Mouse (Mus musculus): ENCODE measurements around the gene Ptprm. TPM values are rescaled to one million over a fixed set of nuclear protein-coding genes. Genes with fewer than 3 reads are reported as not detected.

The Ptprm gene
- polyA plus RNA-seq, 1 experiment from 2014 or later: 1.4 TPM

- DNase-seq: no peak
- Histone ChIP-seq H3K9me3 (ENCODE audit: low read length) (no peaks in the 10 kb centered on the region), H3K27ac (ENCODE audit: low read depth) (no peak overlapping the region), H3K4me1 (ENCODE audit: insufficient read depth) (no peaks in the 10 kb centered on the region), H3K4me2 (ENCODE audit: low read depth, low read length) (no peak overlapping the region), H3K27me3 (ENCODE audit: insufficient read depth, low read length) (no peaks in the 10 kb centered on the region), H3K36me3 (replicated peaks; ENCODE audit: insufficient read depth, low read length) (no peaks in the 10 kb centered on the region), H3K4me3 (ENCODE audit: low read depth, low read length) (no peak overlapping the region), H3K9ac (replicated peaks) (no peak overlapping the region)
- TF ChIP-seq EP300 (IDR thresholded peaks at IDR 0.05; ENCODE audit: low read depth): no peak
- no peak for TF ChIP-seq CTCF (IDR thresholded peaks at IDR 0.05; ENCODE audit: low read depth)
- no peak for ATAC-seq
- WGBS (ENCODE audit: insufficient replicate concordance): 68% methylated on average over 5 of the region's 5 CpGs
Observed at GRCm38 (mm10) chr17:67063611-67064010, 290.6 kb downstream of the Ptprm start.

GRCm38 (mm10) chr17:67055681-67056080 lies 298.6 kb downstream of the Ptprm start:
- Histone ChIP-seq H3K4me3 (ENCODE audit: low read depth, low read length) (no peak overlapping the region), H3K27ac (ENCODE audit: low read depth) (no peak overlapping the region), H3K9me3 (ENCODE audit: low read length) (no peaks in the 10 kb centered on the region), H3K4me2 (ENCODE audit: low read depth, low read length) (no peak overlapping the region), H3K36me3 (replicated peaks; ENCODE audit: insufficient read depth, low read length) (no peaks in the 10 kb centered on the region), H3K4me1 (ENCODE audit: insufficient read depth) (no peaks in the 10 kb centered on the region), H3K9ac (replicated peaks) (no peak overlapping the region), H3K27me3 (ENCODE audit: insufficient read depth, low read length) (no peaks in the 10 kb centered on the region)
- ATAC-seq: no peak
- no peak for DNase-seq
- WGBS (ENCODE audit: insufficient replicate concordance): 76% methylated on average over 6 of the region's 6 CpGs
- no peak for TF ChIP-seq EP300 (IDR thresholded peaks at IDR 0.05; ENCODE audit: low read depth)
- no peak for TF ChIP-seq CTCF (IDR thresholded peaks at IDR 0.05; ENCODE audit: low read depth)

- H3K4me2 ChIP-seq (ENCODE audit: low read depth, low read length): no peak overlapping the region
- H3K9ac ChIP-seq (replicated peaks): no peak overlapping the region
- H3K9me3 ChIP-seq (ENCODE audit: low read length): no peaks in the 10 kb centered on the region
- 92% methylated on average over 10 of the region's 10 CpGs for WGBS (ENCODE audit: insufficient replicate concordance)
- H3K27me3 ChIP-seq (ENCODE audit: insufficient read depth, low read length): no peaks in the 10 kb centered on the region
- ATAC-seq (no peak), DNase-seq (no peak)
- H3K4me1 ChIP-seq (ENCODE audit: insufficient read depth): no peaks in the 10 kb centered on the region
- H3K4me3 ChIP-seq (ENCODE audit: low read depth, low read length): no peak overlapping the region
- no peaks in the 10 kb centered on the region for H3K36me3 ChIP-seq (replicated peaks; ENCODE audit: insufficient read depth, low read length)
- TF ChIP-seq EP300 (IDR thresholded peaks at IDR 0.05; ENCODE audit: low read depth): no peak
- TF ChIP-seq CTCF (IDR thresholded peaks at IDR 0.05; ENCODE audit: low read depth): no peak
- no peak overlapping the region for H3K27ac ChIP-seq (ENCODE audit: low read depth)
Observed at GRCm38 (mm10) chr17:67054202-67054601, 300.1 kb downstream of the Ptprm start.

GRCm38 (mm10) chr17:67052624-67053314 lies 301.5 kb downstream of the Ptprm start:
- no peaks in the 10 kb centered on the region for H3K27me3 ChIP-seq (ENCODE audit: insufficient read depth, low read length)
- H3K27ac ChIP-seq (ENCODE audit: low read depth): no peak overlapping the region
- H3K36me3 ChIP-seq (replicated peaks; ENCODE audit: insufficient read depth, low read length): no peaks in the 10 kb centered on the region
- 74% methylated on average over 11 of the region's 11 CpGs for WGBS (ENCODE audit: insufficient replicate concordance)
- no peak for DNase-seq
- TF ChIP-seq CTCF (IDR thresholded peaks at IDR 0.05; ENCODE audit: low read depth): no peak
- TF ChIP-seq EP300 (IDR thresholded peaks at IDR 0.05; ENCODE audit: low read depth): no peak
- no peak overlapping the region for H3K4me3 ChIP-seq (ENCODE audit: low read depth, low read length)
- no peaks in the 10 kb centered on the region for H3K9me3 ChIP-seq (ENCODE audit: low read length)
- no peak overlapping the region for H3K4me2 ChIP-seq (ENCODE audit: low read depth, low read length)
- no peak overlapping the region for H3K9ac ChIP-seq (replicated peaks)
- H3K4me1 ChIP-seq (ENCODE audit: insufficient read depth): no peaks in the 10 kb centered on the region
- ATAC-seq: no peak

- Histone ChIP-seq H3K27ac (ENCODE audit: low read depth) (no peak overlapping the region), H3K27me3 (ENCODE audit: insufficient read depth, low read length) (no peaks in the 10 kb centered on the region), H3K9ac (replicated peaks) (no peak overlapping the region), H3K4me2 (ENCODE audit: low read depth, low read length) (no peak overlapping the region), H3K9me3 (ENCODE audit: low read length) (no peaks in the 10 kb centered on the region), H3K4me1 (ENCODE audit: insufficient read depth) (no peaks in the 10 kb centered on the region), H3K36me3 (replicated peaks; ENCODE audit: insufficient read depth, low read length) (no peaks in the 10 kb centered on the region), H3K4me3 (ENCODE audit: low read depth, low read length) (no peak overlapping the region)
- no peak for TF ChIP-seq CTCF (IDR thresholded peaks at IDR 0.05; ENCODE audit: low read depth)
- TF ChIP-seq EP300 (IDR thresholded peaks at IDR 0.05; ENCODE audit: low read depth): no peak
- WGBS (ENCODE audit: insufficient replicate concordance): 72% methylated on average over 4 of the region's 4 CpGs
- no peak for DNase-seq
- ATAC-seq: no peak
Observed at GRCm38 (mm10) chr17:67047697-67048096, 306.6 kb downstream of the Ptprm start.

GRCm38 (mm10) chr17:67038558-67038957 lies 315.7 kb downstream of the Ptprm start:
- TF ChIP-seq EP300 (IDR thresholded peaks at IDR 0.05; ENCODE audit: low read depth) (no peak), CTCF (IDR thresholded peaks at IDR 0.05; ENCODE audit: low read depth) (no peak)
- H3K27ac ChIP-seq (ENCODE audit: low read depth): no peak overlapping the region
- ATAC-seq: no peak
- no peak overlapping the region for H3K4me3 ChIP-seq (ENCODE audit: low read depth, low read length)
- H3K36me3 ChIP-seq (replicated peaks; ENCODE audit: insufficient read depth, low read length): no peaks in the 10 kb centered on the region
- 74% methylated on average over 6 of the region's 6 CpGs for WGBS (ENCODE audit: insufficient replicate concordance)
- no peak for DNase-seq
- no peak overlapping the region for H3K9ac ChIP-seq (replicated peaks)
- no peak overlapping the region for H3K4me2 ChIP-seq (ENCODE audit: low read depth, low read length)
- no peaks in the 10 kb centered on the region for H3K27me3 ChIP-seq (ENCODE audit: insufficient read depth, low read length)
- H3K4me1 ChIP-seq (ENCODE audit: insufficient read depth): no peaks in the 10 kb centered on the region
- no peaks in the 10 kb centered on the region for H3K9me3 ChIP-seq (ENCODE audit: low read length)
